Mouse (Mus musculus): Measurements from ENCODE around the gene Ptpro.

Gene Ptpro

DNA sequence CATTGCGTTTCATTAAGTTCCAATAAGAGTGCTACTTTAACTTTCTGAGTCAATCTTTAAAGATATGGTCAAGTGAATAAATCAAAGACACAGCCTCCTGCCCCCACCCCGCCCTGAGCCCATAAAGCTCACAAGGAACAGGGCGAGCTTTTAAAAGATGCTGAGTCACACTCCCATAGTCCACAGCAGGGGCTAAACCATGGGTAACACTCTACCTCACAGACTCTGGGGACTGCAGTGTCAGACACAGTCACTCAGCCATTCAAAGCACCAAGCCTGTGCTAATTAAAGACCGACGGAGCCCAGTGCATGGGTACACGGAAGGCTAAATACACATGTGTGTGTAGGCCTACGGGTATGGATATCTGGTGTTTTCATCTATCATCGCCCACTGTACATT lies 251.3 kb downstream of the Ptpro start:
- DNase-seq: no peak

DNA sequence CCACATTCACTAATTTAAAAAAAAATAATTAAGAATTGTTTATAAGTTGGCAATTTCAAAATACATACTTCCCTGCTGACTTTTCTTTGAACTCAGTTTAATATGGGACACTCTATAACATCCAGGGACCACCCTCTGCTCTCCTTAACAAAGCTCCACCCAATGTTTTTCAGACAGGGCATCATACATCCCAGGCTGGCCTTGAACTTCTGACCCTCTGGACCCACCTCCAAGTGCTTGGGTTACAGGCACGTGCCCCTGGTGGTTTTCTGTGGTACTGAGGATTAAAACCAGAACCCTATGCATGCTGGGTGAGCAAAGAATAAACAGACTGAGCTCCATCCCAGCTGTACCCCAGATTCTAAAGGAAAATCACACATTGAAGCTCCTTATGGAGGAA lies 251.9 kb downstream of the Ptpro start:
- DNase-seq: no peak

GRCm38 (mm10) chr6:137505555-137506227 lies 253.6 kb downstream of the Ptpro start:
- DNase-seq: no peak

GRCm38 (mm10) chr6:137506563-137506962 lies 254.4 kb downstream of the Ptpro start:
- no peak for DNase-seq

- DNase-seq: no peak
Measured at GRCm38 (mm10) chr6:137508936-137509335, 256.8 kb downstream of the Ptpro start.

- no peak for DNase-seq
Measured at GRCm38 (mm10) chr6:137509341-137510045, 257.4 kb downstream of the Ptpro start.

GRCm38 (mm10) chr6:137512753-137513152 lies 260.6 kb downstream of the Ptpro start:
- DNase-seq: no peak
